Mouse (Mus musculus): ENCODE measurements around the gene Acer1.

Gene Acer1

GRCm38 (mm10) chr17:56936731-56937130 is 45.2 kb downstream of the Acer1 start:
- no peak for DNase-seq

DNA sequence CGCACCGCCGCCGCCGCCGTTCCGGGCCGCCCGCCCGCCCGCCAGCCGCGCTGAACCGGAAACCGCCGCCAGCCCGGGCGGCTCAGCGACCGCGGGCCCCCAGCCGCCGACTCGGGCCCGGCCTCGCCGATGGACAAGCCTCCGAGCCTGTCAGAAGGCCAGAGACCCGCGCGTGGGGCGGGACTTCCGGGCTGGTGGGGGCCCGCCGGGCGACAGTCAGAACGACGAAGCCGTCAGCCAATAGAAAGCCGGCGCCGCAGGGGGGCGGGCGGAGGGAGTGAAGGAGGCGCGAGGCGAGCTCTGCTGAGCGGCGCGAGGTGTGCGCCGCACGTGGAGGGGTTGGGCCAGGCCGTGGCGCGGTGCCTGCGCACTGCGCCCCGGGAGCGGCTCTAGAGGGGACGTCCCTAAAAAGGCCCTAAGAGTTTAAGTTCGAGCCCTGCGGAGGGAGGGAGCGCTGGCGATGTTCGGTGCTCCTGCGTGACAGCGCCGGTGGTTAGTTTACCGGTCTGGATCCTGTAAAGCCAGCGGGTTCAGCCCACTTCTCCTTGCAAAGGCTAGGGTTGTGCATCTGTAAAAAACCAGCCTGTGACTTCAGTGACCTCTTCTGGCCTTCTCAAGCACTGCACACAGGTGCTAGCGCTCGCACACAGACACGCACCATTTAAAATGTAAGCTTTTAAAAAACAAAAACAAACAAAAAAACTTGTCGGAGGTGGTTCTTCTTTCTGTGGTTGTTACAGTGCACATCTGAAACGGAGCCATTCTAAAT is 46.4 kb downstream of the Acer1 start, which contains the start of gene Mllt1:
Mllt1 (minus strand) TSS at position 53 of the 769 bp plus-strand sequence.
- peak; percentile 98 for DNase-seq

DNA sequence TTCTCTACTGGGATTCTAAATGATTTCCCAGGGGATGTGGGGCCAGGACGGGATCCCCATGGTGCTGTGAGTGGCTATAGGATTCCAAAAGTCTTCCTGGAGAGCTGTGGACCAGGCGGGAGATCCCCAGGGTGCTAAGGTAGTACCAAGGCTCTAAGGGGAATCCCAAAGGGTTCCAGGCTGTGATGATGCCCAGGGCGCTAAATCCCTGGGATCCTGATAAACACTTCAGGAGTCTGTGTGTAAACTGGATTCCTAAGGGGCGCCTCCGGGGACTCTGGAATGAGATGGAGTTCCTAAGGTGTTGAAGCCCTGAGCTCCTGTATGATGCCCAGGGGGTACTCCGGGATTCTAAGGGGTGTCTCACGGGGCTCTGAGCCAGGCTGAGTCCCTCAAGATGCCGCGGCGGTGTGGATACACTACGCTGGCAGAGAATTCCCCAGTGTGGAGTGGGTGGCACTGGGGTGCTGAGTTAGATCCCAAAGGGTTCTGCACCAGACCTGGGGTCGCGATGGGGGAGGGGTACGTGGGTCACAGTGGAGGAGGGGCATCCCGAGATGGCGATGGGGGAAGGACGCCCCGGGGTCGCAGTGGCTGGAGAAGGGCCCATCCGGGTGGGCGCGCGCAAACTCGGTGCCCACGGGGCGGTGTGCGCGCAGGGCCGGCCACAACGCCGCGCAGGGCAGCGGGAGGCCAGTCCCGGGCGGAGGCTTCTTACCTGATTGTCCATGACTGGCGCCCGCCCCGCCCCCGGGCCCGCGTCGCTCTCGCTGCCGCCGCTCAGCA is 47.2 kb downstream of the Acer1 start:
- DNase-seq = peak in 1 of 2 experiments; percentile 28

DNA sequence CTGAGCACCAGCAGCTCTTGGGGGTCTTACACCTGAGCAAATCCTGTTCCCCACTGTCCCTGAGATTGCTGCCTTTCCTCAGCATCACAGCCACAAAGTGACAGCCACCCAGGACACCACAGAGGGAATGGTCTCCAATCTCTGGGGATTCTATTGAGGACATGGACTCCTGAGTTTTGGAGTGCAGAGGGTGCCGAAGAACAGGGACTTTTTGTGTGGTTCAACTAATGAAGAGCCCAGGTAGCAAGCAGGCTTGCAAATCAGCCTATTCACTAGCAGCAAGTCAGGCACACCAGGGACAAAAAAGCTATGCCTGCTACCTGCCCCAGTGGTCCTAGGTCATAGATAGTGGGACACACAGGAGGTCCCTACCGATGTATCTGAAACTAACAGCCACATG is 48.5 kb downstream of the Acer1 start:
- no peak for DNase-seq

GRCm38 (mm10) chr17:56930026-56930425 is 51.9 kb downstream of the Acer1 start:
- DNase-seq = peak; percentile 63 to 64

GRCm38 (mm10) chr17:56929530-56929929 is 52.4 kb downstream of the Acer1 start:
- no peak for DNase-seq

GRCm38 (mm10) chr17:56929101-56929500 is 52.8 kb downstream of the Acer1 start:
- DNase-seq = no peak

GRCm38 (mm10) chr17:56925998-56926397 is 55.9 kb downstream of the Acer1 start:
- peak in 1 of 2 experiments; percentile 1 for DNase-seq

DNA sequence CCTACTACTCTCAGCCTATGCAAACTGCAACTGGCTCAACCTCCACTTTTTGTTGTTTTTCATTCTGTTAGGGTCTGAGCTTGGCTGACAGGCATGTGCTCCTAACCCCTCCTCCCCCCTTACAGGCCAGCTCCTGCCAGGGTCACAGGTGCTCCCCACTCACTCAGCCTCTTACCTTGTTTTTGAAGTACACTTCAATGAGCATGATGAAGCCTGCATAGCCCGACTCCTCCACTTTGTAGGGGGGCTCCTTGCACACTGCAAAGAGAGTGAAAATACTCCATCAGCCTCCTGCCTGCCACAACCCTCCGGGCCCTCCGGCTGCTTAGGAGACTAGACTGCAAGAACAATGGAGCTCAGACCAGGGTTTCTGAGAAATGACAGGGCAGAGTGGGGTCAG is 62.2 kb downstream of the Acer1 start:
- DNase-seq = peak in 1 of 2 experiments; percentile 58

- DNase-seq = no peak
These were observed 64.8 kb downstream of the Acer1 start for GRCm38 (mm10) chr17:56917166-56917565.

DNA sequence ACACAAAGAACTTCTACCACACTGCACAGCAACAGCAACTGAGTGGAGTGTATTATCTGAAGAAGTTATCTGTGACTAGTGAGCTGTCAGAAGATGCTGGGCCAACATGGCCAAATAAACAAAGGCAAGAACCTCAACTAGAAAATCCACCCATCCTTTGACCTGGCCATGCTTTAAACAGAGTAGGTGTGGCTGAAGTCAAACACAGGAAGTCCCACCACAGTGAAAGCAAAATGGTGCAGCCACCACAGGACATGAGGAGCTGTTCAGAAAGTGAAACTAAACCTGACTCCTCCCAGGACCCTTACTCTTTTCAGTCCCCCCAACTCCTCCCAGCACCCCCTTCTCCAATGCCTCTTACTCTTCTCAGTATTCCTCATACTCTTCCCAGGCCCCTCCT is 68.5 kb downstream of the Acer1 start:
- no peak for DNase-seq

GRCm38 (mm10) chr17:56913023-56913422 is 68.9 kb downstream of the Acer1 start:
- DNase-seq = no peak

- peak; percentile 63 to 72 for DNase-seq
These were observed 72.2 kb downstream of the Acer1 start for GRCm38 (mm10) chr17:56909764-56910163.

GRCm38 (mm10) chr17:56907887-56908286 is 74.0 kb downstream of the Acer1 start:
- peak; percentile 43 to 50 for DNase-seq

DNA sequence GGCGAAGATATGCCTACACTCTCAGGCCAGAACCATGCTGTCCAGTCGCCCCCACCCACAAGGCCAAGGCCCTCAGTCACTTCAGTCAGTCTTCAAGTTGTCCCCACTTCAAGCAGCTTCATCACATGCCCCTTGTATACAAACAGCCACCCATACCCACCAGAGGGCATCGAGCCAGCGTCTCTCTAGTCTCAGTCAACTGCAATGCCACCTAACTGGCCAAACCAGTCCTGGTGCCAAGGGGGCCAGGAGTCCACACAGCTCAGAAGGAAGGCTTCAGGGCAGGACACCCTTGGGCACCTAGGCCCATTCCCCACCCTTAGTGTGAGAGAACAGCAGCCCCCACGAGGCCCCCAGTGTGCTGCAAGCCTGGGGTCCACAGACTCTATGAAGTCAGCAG is 74.8 kb downstream of the Acer1 start:
- DNase-seq = peak; percentile 94 to 96

DNA sequence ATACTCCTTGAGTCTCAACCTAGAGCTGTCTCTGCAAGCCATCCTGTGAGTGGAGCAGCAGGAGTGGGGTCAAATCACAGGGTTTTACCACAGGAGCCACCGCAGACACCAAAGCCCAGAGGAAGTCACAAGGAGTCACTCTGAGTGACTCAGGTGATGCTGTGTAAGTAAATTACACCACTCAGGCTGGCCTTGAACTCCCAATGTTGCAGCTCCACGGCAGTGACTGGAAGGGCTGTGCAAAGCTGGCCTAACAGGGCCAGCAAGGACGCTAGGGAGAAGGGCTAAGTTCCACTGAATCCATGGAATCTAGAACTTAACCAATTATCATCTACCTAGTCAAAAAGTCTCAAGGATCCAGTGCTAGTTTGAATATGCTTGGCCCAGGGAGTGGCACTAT is 75.8 kb downstream of the Acer1 start:
- DNase-seq = no peak
